Mouse (Mus musculus) naive thymus-derived CD4-positive, alpha-beta T cell, adult 2 months (primary cell): ENCODE measurements around the gene Dnah8.

ENCODE experiments used
- DNase-seq: peaks from one replicate; pipeline ENCODE4 v3.0.0-alpha.2; 2011; ENCODE audit warnings: low read depth

Dnah8 gene

DNA sequence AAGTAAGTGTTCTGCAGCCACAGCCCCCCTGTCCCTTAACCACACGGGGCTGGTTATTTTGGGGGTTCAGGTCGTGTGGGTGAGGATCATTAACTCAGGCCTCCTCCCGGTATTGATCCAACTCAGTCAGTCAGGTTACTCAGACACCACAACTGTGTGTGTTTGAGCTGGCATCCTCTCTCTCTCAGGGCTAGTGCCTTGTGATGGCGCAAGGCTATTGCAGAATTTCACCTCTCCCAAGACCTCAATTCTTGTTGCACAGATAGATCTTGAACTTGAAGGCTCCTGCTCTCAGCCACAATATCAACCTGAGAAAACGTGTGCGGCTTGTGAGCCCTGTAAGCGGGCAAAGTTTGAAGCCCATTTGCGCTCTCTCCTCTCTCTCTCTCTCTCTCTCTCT is 38.0 kb downstream of the Dnah8 start:
- DNase-seq, result no peak

DNA sequence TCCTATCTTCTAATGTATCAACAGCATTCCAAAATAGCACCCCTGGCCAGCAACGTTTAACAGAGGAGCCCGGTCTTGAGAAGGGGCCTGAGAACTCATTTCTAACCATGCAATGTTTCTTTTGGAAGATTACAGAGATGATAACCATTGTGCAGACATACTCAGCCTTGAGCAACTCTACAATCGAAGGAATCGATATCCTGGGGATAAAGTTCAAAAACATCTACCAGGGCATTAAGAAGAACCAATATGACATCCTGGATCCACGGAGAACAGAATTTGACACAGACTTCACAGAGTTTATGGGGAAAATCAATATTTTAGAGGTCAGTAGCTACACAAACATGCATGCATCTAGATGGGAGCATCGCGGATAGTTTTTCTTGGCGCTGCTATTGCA is 39.0 kb downstream of the Dnah8 start:
- no peak for DNase-seq

DNA sequence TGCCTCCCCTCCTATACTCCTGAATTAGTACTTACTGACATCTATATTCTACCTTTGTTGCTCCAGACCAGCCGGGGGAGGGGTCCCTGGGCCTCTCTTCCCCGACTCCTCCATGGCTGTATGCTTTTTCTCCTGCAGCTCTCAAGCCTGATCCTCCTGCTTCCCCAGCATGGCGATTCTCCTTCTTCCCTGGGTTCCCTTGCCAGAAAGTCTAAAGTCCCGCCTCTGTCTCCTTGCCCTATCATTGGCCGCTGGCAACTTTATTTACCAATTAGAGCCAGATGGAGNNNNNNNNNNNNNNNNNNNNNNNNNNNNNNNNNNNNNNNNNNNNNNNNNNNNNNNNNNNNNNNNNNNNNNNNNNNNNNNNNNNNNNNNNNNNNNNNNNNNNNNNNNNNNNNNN is 40.7 kb downstream of the Dnah8 start:
- no peak for DNase-seq

DNA sequence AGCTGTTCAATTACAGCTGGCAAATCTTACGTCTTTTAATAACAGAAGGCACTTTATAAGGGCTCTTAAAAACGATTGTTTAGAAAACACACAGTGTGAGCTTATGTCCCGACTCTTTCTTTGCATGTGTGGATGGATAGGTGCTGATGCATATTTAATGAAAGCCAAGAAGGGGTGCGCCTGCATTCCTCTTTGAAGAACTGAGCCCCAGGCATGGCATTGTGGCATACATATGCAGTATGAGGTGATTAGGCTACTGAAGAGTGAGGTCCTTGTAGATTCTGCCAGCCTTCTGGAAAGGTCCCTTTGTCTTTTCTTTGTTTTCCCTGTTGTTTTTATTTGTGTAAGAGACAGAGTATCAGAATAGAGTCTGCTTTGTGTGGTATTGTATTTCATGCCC is 48.4 kb downstream of the Dnah8 start:
- DNase-seq, result no peak

DNA sequence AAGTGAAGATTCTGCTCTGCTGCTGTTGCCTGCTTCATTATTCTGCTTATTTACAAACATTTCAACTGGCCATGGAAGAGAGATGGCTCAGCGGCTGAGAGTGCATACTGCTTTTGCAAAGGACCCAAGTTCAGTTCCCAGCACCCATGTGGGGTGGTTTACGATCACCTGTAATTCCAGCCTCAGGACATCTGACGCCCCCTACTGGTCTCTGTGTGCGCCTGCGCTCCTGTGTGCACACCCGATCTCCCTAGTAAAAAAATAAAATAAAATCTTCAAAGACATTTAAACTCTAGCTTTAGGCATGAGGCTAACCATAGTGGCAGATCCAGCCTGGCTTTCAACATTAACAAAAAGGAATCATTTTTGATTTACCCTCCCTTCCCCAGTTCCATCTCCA is 48.9 kb downstream of the Dnah8 start:
- no peak for DNase-seq

DNA sequence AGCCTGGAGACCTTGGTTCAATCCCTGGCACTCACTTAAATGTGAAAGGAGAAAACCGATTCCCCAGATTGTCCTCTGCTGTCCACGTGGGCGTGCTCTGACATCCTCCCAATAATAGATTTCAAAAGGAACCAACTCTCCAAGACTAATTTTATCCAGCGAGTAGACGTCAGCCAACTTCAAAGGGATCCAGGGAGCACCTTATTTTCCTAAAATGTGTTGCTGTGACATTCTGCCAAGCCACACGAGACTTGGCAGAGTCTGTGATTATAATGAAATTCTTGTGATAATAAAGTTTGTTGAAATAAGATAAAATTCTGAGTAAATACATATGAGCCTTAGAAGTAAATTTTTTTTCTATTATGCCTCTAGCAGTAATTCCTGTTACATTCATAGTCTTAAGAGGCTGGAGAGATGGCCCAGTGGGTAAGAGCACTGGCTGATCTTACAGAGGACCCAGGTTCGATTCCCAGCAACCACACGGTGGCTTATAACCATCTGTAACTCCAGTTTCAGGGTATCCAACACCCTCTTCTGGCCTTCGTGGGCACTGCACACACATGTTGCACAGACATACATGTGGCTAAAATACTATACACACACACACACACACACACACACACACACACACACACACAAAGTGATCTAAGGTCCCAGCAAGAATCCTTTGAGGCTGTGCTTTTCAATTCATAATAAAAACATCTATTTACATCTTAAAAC is 51.0 kb downstream of the Dnah8 start:
- no peak for DNase-seq

DNA sequence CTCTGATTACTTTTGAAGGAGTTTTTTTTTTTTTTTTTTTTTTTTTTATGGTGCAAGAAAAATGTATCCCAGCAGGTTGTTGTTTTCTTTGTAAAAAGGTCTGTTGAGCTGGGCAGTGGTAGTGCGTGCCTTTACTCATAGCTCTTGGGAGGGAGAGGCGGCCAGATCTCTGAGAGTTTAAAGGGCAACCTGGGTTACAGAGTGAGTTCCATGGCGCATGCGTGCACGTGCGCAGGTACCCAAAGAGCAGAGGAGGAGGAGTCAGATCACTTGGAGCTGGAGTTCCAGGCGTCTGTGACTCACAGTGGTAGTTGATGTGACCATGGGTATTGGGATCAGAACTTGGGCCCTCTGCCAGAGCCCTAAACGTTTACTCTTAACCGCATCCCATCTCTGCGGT is 54.4 kb downstream of the Dnah8 start:
- no peak for DNase-seq

DNA sequence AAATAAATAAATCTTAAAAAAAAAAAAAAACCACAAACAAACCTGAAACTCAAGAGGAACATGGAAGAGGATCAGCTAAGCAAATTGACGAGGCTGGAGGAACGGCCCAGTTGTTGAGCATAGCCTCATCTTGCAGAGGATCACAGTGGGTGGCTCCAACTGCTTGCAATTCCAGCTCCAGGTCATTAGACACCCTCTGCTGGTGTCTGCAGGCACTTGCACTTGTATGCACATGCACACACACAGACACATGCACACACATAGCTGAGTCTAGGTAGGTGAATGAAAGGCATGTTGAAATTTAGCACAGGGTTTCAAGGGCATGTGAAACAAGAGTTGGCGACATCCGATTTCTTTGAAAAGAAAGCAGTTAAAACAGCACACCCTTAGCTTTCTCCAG is 55.5 kb downstream of the Dnah8 start:
- DNase-seq, result no peak

DNA sequence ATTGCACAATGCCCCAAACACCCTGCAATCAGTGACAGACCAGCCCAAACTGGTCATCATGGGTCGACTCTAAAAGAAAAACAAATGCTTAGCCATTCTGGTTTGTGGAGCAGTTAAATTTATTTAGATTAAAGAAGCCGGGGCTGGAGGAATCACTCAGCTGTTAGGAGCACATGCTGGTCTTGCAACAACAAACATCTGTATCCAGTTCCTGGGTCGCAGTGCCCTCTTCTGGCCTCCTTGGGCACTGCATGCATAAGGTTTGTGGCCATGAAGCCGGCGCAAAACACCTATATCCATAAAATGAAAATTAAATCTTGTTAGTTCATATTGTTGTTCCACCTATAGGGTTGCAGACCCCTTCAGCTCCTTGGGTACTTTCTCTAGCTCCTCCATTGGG is 57.5 kb downstream of the Dnah8 start:
- DNase-seq, result peak; percentile 83

DNA sequence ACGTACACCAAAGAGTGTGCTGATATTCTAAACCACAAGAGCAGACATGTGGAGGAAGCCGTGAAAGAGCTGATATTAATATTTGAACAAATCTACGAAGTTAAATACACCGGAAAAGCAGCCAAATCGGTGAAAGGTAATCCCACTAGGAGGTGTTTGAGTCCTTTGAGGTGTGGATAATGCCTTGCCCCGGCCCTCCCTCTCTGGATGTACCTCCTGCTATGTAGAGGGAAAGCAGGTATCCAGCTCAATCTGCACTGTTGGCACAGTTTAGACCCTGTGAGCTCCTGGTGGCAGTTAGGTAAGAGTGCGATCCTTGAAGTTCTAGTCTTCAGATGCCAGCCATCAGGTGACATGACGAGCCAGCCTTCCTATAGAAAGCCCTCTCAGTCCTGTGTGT is 66.0 kb downstream of the Dnah8 start:
- no peak for DNase-seq

DNA sequence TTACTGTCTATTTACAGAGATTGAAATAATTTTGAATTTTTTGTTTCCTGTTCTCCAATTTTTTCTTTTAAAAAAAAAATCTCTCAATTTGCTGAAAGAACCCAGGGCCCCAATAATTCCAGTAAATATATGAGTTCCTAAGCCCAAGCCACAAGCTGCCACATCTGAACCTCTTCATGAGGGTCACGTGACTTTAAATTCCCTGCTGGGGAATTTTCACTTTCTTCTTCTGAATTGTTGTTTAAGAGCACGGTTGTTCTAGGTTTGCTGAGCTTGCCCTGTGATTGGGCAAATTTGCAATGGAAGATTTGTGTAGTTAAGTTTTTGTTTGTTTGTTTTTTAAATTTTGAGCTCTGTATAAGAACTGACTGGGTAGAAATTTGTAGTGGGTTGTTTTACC is 67.3 kb downstream of the Dnah8 start:
- no peak for DNase-seq

DNA sequence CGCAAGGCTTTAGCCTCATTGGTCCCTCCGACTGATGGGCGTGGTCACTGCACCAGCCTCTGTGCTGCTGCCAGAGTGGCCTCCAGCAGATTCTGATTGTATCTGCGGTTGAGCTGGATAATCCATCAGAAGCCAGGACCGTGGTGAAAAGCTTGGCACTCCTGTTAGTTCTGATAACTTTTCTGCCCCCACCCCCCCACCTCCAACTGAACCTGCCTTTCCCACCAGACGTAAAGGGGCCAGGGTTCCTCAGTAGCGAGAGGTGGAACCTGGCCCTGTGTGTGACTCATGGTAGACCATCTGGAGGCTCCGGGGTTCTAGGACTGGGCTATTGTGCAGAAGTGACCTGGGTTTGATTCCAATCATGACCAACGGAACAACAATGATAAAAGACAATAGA is 70.1 kb downstream of the Dnah8 start:
- DNase-seq, result no peak

DNA sequence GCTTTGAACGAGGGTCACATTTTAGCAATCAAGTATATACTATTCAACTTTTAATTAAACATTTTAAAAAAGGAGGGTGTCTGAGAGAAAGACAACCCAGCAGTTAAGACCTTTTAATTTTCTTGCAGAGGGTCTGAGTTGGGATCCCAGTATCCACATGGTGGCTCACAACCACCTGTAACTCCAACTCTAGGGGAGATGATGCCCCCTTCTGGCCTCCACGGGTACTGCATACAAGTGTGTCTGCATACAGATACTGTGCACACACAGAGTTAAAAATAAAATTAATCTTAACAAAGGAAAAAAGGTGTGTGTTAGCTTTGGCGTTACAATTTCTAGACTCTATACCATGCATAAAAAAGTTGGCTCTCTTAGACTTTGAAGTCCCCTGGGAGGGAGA is 90.6 kb downstream of the Dnah8 start:
- DNase-seq, result peak; percentile 34

DNA sequence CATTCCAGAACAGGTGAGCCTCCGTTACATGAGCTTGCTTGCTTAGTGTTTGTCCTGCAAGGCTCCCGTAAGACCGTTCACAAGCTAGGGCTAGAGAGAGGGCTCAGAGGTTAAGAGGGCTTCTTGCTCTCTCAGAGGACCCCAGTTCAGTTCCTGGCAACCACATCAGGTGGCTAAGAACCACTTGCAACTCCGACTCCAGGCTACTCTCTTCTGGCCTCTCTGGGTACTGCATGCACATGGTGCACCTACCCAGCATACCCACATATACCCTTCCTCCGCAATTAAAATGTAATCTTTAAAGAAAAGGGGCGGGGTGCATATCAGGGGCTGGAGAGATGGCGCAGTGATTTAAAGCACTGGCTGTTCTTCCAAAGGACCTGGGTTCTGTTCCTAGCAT is 94.0 kb downstream of the Dnah8 start:
- no peak for DNase-seq

DNA sequence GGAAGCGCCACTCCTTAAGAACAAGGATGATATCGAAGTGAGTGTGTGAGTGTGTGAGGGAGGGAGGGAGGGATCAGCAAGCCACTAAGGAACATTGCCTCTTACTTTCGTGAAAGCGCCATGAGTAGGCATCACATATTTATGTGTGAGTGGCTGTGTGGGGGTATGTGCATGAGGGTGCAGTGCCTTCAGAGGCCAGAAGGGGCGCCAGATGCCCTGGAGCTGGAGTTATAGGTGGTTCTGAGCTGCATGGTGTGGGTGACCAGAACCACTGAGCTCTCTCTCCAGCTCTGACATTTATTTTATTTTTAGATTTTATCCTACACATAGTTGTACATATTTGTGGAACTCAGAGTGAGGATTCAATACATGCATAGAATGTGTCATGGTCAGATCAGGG is 94.9 kb downstream of the Dnah8 start:
- DNase-seq, result peak; percentile 10

DNA sequence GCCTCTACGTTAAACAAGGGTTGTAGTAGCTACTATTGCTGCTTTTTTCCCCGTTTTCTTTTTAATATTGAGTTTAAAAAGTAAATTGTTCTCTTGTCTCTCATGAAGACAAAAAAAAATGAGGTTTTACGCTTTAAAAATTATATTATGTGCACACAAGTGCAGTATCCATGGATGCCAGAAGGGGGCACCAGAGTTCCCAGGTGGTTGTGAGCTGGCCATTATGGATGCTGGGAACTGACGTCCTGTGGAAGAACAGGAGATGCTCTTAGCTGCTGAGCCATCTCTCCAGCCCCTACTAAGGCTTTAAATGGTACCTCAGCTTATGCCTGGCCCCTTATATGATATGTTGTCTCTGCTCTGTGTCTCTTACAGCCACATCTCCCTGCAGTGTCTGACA is 103.6 kb downstream of the Dnah8 start:
- DNase-seq, result peak; percentile 21

DNA sequence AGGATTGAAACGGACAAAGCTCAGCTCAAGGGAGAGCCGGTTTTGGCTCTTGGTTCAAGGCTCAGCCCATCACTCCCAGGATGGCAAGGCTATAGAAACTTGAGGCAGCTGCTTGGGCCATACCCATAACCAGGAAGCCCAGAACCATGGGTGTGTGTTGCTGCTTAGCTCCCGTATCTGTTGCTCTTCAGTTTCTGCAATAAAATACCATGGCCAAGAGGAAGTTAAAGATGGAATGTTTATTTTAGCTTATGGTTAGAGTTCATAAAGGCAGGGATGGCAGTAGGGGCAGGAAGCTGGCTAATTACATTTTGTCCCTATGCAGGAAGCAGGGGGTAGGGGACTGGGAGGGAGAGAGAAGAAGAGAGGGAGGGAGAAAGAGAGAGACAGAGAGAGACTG is 108.6 kb downstream of the Dnah8 start:
- DNase-seq, result no peak

DNA sequence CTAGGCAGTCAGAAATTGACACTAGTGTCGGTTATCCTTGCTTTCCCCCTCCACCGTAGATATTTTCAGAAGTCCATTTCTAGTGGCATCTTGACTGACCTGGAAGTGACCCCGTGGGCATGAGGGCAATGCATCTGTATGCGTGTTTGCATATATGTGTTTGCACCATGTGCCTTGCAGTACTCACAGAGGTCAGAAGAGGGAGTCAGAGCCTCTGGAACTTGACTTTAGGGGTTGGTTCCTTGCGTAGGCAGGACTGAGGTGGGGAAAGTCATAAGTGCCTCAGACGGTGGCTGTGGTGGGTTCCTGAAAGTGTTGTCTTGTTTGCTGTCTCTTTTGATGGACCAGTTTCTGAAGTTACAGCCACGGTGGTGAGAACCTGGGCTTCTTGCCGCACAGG is 110.6 kb downstream of the Dnah8 start:
- no peak for DNase-seq

DNA sequence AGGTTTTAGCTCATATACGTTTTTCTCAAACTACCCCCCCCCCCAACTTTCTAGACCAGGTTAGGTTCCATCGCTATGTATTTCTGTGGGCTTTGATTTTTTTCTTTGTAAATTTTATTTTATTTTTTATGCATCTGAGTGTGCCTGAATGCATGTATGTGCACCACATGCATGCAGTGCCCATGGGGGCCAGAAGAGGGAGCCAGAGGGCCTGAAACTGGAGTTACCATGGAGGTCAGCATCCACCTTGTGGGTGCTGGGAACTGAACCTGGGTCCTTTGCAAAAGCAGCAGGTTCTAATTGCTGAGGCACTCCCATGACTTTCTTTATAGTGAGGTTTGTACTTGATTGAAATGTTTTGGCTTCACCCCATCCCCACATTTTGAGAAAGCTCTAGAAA is 111.3 kb downstream of the Dnah8 start:
- no peak for DNase-seq

DNA sequence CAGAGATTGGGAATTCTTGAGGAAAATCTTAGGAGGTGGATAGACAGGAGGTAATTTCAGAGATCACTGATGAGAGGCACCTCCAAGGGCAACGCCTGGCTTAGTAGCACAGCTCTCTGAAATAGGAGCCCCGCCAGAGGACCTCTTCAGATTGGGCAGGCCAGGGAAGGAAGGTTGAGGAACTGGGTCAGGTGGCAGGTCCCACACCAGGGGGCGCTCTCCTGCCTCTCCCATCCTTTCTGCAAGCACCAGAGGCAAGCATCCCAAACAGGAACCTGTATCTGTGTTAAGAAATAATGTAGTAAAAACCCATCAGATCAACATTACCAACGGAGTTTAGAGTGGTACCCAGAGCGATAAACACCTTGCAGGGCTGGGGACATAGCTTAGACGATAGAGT is 113.6 kb downstream of the Dnah8 start:
- peak; percentile 19 for DNase-seq

DNA sequence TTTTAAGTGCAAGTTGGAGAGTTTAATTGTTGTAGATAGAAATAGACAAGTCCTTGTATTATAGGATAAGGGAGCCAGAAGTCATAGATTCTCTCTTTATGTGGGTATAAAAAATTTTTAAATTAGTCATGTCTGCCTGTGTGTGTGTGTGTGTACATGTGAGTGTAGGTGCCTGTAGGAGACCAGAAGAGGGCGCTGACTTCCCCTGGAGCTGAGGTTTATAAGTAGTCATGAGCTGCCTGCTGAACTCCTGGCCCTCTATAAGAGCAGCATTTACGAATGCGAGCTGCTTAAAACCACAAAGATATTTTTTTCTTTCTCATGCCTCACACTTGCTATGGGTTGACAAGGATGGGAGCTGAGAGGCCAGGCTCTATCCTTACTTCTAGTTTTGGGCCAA is 115.6 kb downstream of the Dnah8 start:
- no peak for DNase-seq

DNA sequence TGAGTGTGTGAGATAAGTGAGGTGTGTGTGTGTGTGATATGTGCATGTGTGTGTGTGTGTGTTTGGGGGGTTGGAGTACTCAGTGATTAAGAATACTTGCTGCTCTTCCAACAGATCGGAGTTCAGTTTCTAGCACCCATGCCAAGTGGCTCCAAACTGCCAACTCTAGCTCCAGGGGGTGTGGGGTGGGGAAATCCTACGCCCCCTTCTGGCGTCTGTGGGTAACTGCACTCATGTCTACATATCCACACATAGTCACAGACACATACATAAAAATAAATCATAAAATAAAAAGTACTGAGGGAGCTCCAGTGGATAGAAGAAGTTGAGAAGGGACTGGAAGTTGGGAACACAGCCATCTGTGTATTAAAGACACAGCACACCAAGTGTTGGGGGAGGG is 119.8 kb downstream of the Dnah8 start:
- no peak for DNase-seq

DNA sequence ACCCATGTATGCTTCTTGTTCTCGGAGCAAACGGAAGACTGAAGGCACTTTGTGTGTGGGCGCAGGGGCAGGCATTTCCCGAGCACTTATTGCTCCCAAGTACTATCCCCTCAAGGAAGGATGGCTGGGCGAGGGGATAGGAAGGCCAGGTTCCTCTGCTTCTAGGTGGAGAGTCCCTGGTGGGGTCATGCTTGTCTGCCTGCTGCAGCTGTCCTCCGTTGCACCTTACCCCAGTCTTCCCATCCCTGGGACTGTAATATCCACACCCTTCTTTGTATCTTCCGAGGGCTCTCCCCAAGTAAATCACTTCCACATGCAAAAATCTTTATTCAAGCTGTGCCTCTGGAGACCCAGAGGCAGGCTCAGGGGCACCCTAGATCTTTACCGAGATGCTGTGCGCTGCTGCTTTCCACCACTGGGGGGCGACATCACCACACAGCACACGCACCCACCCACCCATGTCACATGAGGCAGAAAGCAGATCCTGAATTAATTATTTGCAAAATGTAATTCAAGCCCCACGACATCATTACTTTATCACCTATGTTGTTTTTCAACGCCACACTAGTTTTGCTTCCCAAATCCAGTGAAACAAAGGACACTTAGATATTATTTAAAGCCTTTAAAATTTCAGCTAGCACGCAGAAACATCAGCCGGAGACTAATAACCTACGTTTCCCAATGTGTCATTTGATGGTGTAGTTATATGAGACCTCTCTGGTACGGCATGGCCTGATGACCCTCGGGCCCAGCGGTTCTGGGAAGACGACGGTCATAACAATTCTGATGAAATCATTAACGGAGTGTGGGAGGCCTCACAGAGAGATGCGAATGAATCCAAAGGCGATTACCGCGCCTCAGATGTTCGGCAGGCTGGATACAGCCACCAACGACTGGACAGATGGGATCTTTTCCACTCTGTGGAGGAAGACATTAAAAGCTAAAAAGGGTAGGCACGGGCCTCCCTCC is 122.2 kb downstream of the Dnah8 start:
- DNase-seq, result peak; percentile 63

DNA sequence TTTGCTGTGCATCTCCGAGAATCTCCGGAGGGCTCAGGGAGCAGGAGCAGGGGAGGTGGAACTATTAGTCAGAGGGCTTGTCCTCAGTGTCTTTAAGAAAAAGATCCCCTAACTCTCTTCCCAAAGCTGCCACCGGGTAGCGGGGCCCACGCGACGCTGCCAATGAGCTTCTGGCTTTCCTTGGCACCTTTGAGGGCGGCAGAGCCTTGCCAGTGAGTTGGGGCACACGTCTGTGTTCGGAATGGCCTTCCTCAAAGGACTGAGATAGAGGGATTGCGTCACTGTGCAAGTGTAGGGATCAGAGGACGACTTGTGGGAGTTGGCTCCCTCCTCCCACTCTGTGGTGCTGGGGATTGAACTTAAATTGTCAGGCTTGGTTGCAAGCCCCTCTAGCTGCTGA is 125.2 kb downstream of the Dnah8 start:
- no peak for DNase-seq
